Mouse (Mus musculus) cerebellum, adult 18-20 months (tissue): ENCODE data around the gene Arhgap42.

Experiments
- DNase-seq, 2 experiments: peaks; one replicate each; pipeline ENCODE4 v3.0.0; 2021

The Arhgap42 gene

DNA sequence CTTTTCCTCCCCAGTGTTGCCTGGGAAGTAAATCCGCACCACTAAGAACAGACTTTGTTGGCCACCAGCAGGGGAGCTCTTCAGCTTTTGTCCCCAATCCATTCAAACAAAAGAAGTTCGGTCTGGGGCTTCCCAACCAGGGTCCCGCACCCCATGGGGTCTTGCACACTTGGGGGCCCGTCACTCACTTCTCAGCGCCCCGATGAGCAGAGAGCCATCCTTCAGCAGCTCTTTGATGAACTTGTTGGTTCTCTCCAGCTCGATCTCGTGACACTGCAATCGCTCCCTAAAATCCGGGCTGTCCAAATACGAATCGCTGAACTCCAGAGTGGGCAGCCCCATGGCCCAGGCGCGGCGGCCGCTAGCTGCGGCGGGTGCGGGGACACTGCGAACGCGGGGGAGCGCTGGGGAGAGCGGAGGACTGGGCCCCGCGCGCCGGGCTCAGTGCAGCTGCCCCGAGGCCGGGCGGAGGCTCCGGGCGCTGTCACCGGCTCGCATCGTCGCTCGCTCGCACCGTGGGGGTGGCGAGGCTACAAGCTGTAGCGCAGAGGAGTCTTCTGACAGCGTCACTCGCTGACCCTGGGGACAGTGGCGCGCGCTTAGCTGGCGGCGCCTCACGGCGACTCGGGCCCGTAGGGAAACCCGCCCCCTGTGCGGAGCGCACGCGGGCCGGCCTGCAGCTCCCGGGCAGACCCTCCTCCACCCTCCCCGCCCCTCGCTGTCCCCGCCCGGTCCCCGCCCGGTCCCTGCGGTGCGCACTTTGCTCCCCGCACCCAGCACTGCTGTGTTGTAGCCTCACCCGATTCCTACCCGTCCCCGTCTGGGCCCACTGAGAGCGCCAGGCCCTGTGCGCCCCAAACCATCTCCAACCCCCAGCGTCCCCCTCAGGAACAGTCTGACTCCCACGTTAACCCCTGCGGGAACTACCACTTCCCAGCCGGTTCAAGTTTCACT lies at the start of gene Arhgap42:
TSS of gene Arhgap42 (minus strand) at position 664 of the 954 bp plus-strand sequence.
- DNase-seq, result peak; percentile 4 to 12

DNA sequence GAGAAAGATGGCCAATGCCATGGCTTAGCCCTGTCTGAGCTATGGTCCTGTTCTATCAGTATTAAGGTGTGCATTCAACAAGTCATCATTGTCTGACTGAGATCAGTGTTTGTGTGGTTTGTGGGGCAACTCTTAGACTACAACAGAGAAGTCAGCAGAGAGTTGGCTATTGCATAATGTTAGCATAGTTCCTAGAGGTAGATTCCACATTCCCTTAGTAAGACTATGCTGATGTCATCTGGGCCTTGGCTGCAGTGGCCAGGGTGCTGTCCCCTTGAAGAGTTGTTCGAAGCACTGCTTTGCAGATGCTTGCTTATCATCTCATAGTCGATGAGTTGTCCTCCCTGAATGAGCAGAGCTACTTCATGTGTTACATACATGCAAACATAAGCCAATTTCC lies 49.2 kb upstream of the Arhgap42 start:
- DNase-seq, result no peak

DNA sequence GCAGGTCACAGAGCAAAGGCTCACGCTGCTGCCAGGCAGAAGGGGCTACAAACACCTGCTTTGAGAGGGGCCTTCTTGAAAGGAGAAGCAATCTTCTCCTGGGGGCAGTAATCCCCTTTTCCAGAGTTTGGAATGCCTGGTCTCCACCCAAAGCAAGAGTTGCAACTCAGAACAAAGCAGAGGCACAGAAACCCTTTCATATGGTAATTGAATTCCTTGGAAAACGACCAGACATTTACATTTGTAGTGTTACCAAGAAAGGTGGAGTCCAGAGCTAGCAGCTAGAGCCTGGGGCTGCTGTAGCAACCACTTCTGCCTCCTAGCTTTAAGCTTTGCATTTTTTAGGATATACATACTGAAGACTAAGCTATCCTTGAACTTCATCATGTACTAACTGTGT lies 30.4 kb upstream of the Arhgap42 start:
- no peak for DNase-seq

DNA sequence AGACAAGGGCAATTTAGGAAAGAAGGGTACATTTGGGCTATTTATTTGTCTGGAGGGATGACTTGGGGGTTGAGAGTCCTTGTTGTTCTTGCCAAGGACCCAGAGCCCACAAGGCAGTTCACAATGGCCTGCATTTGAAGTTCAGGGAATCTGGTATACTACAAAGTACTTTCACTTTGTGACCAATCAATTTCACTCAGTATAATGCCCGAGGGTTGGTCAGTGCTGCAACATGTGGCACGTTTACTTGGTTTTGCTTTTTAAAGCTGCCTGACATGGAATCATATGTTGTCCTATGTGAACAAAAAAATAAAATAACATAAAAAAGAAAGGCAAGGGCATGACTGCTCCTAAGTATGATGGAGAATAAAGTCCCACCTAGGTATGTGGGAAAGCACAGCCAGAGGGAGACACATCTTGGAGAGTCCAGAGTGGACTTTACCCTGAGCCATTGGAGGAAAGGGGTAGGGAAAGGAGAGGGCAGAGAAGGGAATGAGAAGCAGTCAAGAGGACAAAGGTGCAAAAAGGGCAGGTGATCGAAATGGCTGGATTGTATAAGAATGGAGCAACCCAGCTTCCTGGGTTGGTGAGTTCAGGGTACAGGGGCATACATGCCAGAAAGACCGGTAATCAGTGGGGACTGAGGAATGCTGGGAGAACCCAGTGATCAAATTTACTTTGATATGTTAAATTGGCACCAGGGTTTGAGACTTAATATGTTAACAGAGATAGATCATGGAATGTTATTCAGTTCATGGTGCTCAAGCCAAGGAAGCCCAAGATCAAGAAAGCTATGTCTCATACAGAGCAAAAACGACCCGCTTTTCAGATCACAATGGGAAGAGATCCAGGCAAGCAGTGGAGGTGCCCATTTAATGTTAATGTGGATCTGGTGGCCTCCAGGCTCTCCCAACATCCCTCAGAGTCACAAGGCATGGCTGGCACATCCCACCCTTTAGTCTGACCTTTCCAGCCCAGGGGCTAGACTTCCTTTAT lies 29.0 kb upstream of the Arhgap42 start:
- DNase-seq, result no peak

DNA sequence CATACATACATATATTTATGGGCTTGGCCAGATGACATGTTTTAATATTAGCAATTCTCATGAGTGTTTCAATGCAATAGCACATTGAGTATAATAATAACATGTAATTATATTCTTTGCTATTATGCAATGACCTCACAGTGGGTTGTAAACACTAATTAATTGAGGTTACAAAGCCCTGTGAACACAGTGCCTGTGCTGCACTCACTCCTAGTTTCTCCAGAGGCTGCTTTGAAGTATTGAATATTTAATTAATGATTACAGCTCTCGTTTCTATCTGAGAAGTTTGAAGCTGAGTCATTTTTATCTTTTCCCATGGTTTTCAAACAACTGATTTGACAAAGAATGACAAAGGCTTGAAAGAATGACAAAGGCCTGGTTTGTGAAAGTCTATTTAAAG lies 24.6 kb upstream of the Arhgap42 start:
- DNase-seq, result no peak

DNA sequence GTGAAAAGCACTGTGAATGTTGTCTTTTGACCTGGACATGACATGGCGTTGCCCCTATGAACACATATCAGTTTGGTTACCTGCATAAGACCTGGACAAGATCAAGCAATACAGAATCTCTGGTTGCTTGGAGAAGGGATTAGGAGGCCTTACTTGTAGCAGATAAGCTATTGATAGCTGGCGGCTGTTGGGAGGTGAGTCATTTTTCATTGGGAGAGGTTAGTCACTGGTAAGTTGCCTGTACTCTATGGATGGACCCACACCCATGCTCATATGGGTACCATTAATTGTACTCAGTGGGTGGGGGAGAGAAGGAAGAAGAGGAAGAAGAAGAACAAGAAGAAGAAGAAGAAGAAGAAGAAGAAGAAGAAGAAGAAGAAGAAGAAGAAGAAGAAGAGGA lies 23.6 kb upstream of the Arhgap42 start:
- no peak for DNase-seq

DNA sequence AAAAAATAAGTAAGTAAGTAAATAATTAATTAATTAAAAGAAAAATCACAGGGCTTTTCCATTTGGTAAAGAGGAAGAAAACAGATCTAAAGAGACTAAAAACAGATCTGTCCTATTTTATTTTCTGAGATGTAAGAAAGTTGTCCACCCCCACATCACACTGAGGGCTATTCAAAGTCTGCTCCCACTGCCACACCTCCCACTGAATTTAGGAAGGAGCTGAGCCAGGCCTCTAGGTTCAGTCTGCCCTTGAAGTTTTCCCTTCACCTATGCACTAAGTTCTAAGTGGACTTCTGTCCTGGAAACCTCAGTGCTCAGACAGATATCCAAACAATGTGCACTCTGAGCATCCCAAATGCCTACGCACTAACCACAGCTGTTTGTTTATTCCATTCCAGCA lies 15.9 kb upstream of the Arhgap42 start:
- no peak for DNase-seq

DNA sequence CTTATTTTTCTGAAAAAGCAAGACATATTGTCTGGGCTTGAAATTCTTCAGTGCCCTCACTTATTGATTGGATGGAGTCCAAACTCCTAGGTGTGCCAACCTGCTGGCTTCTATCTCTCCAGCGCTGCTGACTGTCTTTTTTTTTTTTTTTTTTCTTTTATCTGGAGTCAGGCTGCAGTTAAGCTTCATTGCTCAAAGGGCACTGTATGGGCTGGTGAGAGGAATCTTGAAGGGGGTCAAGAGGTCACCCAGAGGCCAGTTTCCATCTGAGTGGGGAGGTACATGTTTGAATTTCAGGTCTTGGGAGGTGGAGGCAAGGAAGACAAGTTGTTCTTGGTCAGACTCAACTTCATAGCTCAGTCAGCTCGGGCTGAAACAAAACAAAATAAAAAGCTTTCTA lies 9.6 kb upstream of the Arhgap42 start:
- DNase-seq, result no peak

DNA sequence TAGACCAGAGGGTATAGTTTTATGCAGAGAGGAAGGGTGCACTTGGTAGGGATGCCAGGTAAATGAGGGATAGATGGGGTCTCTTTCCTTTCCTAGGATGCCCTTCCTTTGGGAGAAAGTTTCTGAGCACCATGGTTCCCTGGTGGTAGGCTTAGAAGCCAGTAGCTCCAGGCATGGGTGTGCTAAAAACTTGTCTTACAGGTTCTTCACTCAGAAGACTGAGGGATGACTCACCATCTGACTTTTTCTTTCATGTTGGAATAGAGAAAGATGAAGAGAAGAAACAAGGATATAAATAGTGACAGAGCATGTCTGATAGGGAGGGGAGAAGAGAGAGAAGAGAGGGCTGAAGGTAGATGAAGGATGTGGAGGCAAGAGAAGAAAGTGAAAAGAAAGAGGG lies 7.1 kb upstream of the Arhgap42 start:
- no peak for DNase-seq

DNA sequence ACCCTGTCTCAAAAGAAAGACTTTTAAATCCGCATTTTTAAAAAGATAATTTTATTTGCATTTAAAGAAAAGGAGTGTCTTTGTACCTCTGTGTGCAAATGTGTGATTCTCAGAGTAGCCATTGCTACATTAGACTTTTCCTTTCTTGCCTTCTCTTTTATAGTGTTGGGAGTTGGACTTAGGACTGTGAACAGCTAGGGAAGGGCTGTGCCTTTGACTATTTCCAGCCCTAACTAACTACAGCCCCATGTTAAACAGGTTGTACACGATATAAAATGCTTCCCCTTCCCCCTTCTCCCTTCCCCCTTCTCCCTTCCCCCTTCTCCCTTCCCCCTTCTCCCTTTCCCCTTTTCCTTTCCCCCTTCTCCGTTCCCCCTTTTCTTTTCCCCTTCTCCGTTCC lies 4.9 kb upstream of the Arhgap42 start:
- no peak for DNase-seq

DNA sequence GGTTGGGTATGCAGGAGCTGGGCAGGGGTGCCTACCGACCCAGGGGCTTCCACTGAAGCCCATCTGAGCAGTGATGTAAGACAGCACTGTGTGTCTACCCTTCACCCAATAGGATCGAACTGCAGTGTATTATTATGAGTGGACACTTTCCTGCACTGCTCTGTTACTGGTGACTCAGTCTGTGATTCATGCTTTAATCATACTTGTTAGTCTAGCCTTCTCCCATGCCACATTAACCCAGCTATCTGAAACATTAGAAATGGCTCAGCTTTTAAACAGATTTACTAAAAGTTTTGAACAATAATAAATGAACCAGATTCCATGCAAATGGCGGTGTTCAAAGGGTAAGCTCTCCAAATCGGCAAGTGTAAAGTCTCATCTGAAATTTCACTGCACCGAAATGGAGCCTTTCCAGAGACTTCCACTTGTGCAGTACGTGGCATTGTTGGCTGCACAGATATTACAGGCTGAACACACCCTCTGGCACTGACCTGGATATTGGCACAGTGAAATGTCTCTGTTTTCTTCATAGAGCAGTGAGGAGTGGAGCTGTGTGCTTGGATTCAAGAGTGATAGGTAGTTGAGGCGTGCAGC lies 2.4 kb upstream of the Arhgap42 start:
- DNase-seq, result no peak

DNA sequence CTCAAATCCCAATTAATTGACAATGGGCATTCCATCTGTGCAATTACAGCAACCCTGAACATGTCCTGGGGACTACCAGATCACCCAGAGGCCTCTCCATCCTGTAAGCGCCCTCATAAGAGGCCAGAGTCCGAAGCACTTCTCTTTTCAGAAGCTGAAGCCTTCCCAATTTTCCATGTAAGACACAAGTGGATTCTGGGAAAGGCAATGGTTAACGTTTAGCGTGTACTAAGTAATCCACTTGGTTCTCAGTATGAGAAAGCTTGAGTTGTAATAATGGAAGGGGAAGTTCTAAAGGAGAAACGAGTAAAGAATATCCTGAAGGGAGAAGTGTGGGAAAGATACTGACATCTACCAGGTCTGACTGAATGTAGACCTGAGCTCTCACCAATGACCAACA lies 1.4 kb downstream of the Arhgap42 start:
- DNase-seq, result no peak

DNA sequence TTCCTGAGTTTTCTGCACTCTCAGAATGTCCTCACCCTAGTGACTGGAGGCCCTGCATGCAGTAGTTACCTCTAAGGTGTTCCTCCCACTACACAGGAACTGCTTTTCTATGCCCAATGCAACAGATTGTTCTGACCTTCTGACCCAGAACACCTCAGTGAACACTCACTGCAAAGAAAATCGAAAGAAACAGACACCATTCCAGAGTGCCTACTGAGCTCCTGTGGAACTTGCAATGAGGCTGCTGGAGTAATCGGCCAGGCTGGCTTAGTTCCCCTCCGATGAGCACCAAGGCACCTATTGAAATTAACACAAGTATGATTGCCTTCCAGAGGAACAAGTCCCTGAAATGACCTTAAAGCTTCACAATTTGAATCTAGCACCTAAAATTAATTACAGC lies 9.2 kb downstream of the Arhgap42 start:
- no peak for DNase-seq

DNA sequence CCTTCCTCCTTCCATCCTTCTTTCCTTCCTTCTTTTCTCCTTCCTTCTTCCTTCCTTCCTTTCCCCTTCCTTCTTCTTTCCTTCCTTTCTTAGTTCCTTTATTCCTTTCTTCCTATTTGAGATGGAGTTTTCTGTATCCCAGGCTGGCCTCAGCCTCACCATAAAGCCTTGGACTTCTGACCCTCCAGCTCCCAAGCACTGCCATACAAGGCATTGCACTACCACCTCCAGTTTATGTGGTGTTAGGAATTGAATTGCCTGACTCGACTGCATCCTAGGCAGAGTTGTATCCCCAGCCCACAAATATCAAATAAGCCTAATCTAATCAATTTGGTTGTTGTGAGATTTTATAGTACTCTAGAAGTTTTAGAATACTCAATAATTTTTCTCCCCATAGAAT lies 14.1 kb downstream of the Arhgap42 start:
- DNase-seq, result no peak

DNA sequence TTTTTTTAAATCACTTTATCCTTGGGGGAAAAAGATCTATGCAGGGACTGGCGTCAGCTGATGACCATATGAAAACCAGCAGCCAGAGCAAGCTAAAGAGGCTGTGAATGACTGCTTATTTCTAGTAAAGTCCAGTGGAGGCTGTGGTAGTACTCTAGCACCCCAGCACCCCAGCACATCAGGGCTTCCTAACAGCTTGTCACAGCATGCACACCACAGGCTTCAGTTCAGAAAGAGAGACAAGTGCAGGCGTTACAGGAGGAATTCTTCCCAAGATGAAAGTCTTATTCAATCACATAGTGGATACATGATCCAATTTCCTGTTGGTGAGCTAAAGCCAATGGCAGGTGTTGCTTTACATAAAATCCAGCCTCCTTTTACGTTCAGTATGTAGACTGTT lies 15.5 kb downstream of the Arhgap42 start:
- DNase-seq, result no peak

DNA sequence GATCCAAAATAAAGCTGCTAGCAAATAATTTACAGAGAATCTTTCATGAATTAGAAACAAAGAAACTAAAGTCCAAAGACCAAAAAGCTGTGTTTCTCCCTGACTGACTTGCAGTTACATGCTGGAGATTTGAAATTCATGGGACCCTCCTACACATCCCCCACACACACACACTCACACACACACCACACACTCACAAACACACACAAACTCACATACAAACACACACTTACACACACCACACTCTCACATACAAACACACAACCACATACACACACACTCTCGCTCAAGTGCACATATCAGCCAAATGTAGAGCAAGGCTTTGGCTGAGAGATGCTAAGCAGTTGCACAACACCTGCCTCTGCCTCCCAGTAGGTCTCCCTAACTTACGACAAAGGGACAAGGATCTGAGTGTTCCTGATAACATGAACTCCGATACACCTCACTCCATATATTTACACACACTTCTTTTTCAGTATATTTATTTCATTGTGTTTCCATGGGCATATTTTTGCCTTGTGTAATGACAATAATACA lies 16.9 kb downstream of the Arhgap42 start:
- DNase-seq, result no peak

DNA sequence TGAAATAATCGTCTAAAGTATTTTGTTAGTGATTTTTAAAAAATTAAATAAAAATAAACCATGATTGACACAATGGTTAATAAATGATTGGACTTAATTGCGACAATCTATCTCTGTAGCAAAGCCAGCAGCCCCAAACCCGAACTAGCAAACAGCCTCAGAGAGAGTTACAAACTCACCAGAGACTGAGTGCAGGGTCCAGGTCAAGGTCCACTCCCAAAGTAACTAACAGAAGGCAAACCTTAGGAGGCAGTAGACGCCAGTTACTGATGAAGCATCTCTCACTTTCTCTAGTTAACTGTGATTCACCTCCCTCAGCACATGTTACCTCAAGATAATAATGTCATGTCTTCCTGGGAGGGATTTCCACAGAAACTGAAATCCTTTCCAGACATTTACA lies 17.7 kb downstream of the Arhgap42 start:
- DNase-seq, result no peak

DNA sequence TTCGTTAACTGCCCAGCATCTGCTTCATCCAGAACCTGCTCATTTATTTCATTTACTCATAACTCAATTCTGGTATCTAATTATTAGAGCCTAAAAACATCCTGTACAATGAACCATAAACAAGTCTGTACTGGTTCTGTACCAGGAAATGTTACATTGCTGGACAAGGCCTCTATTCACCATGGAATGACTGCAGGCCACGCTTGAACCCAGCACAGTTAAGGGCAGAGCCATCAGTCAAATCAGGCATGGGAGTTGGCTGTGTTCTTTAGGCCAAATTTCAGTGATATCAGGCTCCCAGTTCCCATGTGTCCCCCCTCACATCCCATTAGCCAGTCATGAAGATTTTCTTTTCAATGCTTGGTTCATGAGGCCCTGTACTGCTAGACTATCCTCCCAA lies 20.6 kb downstream of the Arhgap42 start:
- no peak for DNase-seq

DNA sequence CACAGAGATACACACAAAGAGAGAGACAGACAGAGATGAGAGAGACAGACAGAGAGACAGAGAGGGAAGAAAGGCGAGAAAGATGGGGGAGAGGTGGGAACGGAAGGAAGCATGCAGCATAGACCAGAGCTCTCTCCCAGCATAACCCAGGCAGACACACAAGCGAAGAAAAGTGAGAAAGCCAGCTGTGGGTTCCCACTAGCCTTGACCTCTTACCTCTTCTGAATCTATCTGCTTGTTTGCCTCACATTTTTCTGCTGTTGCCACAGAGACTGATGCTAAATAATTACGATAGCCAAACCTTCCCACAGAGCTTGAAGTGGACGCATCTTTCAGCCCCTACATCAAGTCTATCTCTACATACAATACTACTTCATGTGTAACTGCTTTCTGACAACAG lies 24.1 kb downstream of the Arhgap42 start:
- no peak for DNase-seq

DNA sequence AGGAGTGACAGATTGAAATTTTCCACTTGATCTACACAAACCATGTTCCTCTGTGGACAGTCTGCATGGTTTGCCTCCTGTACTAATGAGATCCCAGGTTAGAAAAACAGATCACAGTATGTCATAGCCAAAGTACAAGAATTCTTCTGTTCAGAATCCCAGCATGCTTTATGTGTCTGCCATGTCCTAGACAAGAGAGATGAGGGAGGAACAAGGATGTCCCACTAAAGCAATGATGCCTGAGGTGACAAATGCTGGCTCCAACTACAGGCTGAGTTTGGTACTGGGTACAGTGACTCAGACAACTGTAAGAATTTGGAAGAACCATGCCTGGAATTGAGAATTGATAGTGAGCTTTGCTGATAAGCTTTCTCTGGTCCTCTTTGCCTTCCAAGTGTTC lies 24.6 kb downstream of the Arhgap42 start:
- no peak for DNase-seq

DNA sequence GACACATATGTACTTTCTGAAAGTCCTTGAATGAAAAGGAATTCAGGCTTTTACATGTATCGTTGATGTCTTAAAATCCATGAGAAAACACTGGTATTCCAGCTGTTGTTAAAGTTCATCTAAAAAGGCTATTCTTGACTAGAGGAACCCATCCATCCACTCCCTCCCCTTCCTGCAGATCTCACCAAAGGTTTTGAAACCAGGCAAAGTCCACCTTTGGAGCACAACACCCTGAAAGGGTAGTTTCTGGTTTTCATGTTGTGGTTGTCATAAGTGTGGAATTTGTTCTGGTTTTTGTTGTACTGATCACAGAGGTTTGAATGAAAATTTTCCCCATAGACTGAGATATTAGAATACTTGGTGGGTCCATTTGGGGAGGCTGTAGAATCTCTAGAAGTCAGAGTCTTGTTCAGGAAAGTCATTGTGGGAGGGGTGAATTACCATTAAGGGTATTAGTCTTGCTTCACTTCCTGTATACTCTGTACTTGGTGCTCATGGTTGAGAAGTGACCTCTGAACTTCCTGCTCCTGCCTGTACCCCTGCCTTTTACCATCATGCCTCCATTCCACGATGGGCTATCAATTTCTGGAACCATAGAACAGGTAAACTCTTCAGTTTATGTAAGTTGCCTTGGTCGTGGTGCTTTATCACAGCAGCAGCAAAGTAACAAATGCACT lies 27.4 kb downstream of the Arhgap42 start:
- DNase-seq, result no peak

DNA sequence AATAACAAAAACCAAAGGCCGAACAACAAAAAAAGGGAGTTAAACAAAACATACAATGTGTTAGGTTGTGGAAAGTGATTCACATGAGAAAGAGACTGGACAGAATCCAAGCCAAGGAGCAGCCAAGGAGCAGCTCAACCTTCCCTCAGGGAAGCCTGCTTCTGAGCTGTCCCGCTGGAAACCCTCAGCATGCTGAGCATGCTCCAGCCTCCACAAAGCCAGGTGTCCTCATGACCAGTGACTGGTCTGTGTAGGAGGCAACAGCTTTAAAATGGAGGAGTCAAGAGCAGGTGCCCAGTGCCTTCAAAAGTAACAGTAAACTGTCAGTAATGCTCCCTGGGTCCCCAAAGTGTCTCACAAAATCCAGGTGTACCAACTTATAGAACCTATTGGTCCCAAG lies 28.4 kb downstream of the Arhgap42 start:
- DNase-seq, result no peak
